Mouse (Mus musculus): ENCODE measurements around the gene Tnpo1.
"Not testable (repeated sequence)": the region's sequence is repeated elsewhere in the genome, so short reads cannot be mapped to it uniquely, and the experiment has no call there.

Tnpo1 gene

DNA sequence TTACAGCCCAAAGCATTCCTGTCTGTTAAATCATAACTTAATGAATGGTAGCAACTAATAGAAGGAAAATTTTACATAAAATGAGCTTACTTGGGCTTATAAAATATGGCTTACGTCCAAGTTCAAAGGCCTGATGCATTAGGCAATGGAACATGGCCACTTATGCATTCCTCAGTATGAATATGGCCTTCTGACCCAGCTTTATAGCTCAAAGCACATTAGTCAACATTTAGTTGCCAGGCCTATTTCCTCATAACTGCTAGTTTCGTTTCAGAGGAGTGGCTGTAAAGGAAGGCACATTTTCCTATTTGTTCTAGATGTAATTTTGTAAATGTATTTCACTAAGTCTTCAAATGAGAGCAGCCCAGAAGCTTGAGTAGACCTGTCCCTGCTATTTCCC is 107.1 kb downstream of the Tnpo1 start:
- no peak for DNase-seq (ENCODE audit: low read depth, low spot score)

DNA sequence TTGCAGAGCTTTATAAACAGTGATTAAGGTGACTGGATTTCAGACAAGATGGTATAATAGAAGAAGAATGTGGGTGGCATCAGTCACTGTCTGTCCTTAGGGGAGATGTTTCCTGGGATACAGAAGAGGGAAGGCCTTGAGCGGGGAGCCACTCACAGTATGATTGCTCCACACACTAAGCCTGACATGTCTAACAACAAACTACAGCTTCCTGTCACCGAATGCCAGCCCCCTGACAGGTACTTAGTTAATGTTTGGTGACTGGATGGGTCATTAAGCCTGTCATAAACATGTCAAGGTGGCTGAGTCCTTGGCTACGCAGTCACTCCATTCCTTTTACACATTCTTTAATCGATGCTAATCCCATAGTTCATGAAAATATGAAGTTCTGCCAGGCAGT is 108.0 kb downstream of the Tnpo1 start:
- no peak for DNase-seq (ENCODE audit: low read depth, low spot score)

DNA sequence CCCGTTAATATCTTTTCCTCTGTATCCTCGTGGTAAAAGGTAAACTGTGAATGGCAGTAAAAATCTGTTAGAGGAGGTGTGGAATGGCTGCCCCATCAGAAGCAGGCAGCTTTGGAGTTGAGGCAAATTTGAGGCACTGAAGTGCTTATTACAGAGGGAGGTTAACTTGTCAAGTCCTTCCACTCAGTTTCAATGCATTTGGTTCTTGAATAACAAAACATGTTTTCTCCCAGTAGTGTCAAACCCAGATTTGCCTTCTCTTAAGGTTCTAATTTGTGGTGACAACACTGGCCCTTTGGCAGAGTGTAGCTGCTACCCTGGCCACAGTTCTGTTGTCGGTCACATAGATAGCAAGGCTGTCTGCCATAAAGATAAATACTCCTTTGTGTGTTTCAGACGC is 108.4 kb downstream of the Tnpo1 start:
- no peak for DNase-seq (ENCODE audit: low read depth, low spot score)

DNA sequence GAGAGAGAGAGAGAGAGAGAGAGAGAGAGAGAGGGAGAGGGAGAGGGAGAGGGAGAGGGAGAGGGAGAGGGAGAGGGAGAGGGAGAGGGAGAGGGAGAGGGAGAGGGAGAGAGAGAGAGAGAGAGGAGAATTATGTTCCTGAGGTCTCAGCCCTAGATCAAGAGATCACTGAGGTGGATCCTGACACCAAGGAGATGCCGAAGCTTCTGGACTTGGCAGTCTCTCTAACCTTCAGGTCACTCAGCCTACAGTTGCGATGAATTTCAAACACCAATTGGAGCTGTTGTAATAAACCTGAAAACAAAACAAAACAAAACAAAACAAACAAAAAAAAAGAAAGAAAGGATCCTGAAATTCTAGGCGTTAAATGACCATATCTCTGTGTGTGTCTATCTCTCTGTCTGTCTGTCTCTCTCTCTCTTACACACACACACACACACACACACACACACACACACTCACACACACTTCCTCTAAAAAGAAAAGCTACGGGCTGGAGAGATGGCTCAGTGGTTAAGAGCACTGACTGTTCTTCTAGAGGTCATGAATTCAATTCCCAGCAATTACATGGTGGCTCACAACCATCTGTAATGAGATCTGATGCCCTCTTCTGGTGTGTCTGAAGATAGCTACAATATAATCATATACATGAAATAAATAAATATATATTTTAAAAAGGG is 109.1 kb downstream of the Tnpo1 start:
- DNase-seq (ENCODE audit: low read depth, low spot score) = not testable (repeated sequence)

DNA sequence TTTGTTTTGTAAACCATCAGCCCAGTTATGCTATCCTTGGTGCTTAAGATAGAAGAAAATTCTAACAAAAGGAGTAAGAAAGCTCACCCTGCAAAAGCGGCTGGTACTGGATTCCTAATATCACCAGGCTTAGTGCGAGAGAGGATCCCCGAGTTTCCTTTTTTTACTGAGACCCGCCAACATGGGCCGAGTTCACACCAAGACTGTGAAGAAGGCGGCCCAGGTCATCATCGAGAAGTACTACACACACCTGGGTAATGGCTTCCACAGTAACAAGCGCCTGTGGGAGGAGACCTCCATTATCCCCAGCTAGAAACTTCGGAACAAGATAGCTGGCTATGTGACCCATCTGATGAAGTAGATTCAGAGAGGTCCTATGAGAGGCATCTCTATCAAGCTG is 109.6 kb downstream of the Tnpo1 start:
- DNase-seq (ENCODE audit: low read depth, low spot score) = no peak

DNA sequence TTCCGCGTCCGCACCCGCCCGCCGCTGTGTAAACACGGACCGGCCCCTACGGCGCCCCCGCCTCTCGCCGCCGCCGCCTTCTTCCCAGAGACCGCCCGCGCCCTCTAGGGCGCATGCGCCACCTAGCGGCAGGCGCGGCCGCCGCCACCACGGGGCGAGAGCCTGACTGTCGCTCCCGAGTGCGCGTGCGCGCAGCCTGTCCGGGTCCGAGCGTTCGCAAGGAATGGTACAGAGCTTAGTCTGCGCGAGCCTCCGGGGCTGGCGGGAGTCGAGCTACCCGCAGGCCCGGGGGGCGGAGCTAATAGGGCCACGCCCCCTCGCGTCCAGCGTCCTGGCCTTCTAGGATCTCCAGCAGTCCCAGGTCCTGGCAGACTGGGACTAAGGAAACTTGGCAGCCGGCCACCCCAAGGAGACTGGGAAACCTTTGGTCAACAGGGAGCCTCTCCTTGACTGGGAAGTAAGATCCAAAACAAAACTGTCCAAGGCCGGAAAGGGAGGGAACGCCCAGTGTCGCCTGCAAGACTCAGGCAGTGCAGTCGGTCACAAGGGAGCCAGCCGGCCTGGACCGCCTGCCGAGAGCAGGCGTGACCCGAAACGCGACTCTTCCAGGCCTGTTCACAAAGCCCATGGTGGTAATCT is 110.9 kb downstream of the Tnpo1 start, which contains the start of gene Fcho2:
Fcho2 (minus strand) TSS at position 303 of the 639 bp plus-strand sequence.
- peak; percentile 97 for DNase-seq (ENCODE audit: low read depth, low spot score)

DNA sequence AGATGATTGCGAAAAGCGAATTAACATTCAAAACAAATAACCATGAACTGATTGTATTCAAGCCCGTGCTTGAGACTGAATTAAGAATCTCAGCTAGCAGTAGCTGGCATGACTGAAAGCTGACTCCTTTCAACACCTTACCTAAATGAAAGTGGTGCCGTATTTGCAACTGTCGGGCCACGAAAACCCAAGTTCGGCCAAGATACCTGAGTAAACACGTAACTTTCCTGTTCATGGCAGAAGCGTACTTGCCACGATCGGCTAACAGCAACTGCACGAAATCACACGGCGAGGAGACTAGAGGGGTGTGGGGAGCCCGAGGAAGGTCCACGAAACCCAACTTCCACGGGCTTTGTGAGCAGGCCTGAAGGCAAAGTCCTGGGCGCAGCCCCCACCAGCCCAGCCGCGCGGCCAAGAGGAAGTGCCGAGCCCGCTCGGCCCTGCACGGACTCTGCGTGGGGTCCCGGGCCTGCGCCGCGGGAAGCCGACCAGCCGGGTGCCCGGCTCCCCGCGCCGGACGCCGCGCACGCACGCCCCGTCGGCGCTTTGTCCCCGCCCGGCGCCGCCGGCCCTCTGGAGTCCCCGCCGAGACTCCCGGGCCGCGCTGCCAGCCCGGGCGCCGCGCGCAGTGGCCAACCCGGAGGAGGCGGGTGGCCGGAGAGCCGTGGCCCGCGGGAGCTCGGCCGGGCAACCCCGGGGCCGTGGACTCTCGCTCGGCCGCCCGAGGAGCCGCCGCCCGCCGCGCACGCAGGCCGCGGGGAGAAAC is 111.7 kb downstream of the Tnpo1 start:
- peak; percentile 50 for DNase-seq (ENCODE audit: low read depth, low spot score)

DNA sequence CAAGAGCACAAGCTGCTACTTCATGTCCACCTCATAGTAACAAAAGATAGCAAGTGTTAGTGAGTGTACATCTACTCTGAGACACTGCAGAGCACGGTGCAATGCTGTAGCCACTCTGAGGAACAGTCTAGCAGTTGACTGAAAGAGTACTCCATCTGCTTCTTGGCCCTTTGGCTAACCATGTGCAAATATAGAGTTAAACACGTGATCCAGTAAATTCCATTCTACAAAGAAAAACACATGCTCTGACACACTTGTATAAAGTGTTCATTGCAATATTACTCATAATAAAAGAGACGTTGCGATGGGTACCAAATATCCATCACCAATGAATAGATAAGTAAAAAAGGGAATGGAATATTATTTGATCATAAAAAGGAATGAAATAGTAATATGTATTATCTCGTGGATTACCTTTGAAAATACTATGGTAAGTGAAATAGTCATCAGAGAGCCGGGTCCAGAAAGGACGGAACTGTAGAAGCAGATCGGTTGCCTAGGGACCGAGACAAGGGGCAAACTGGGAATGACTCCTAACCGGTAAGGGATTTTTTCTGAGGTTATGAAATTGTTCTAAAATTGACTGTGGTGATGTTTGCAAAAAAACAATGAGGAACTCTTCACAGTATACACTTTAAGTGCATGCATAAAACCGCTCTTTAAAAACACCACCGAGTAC is 112.4 kb downstream of the Tnpo1 start:
- no peak for DNase-seq (ENCODE audit: low read depth, low spot score)

DNA sequence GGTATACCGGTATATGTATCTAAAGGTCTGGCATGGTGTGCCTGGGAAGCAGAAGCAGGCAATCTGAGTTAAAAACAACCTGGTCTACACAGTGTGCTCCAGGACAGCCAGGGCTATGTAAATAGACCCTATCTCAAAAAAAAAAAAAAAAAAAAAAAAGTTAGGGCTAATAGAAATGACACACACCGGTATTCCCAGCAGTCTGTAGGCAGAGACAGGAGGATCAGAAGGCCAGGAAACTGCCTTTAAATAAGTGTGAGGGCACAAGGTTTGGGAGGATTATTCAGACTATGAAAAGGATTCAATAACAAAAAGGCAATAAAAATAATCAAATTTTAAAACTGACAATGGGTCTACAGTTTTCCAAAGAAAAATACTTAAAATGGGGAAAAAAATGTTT is 113.0 kb downstream of the Tnpo1 start:
- DNase-seq (ENCODE audit: low read depth, low spot score) = no peak

DNA sequence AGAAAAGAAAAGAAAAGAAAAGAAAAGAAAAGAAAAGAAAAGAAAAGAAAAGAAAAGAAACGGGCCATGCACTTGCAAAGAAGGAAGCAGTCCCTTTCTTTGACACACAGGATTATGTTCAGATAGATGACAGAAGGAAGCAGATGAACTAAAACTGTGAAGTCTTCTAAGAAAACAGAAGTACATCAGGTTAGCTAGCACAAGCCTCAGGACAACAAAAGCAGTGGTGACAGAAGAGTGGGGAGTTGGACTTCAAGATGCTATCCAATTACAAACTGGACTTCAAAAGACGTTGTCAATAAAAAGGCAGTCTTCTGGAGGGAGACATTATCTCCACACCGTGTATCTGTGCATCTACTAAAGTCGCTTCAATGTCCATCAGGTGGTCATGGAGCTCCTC is 113.9 kb downstream of the Tnpo1 start:
- no peak for DNase-seq (ENCODE audit: low read depth, low spot score)

DNA sequence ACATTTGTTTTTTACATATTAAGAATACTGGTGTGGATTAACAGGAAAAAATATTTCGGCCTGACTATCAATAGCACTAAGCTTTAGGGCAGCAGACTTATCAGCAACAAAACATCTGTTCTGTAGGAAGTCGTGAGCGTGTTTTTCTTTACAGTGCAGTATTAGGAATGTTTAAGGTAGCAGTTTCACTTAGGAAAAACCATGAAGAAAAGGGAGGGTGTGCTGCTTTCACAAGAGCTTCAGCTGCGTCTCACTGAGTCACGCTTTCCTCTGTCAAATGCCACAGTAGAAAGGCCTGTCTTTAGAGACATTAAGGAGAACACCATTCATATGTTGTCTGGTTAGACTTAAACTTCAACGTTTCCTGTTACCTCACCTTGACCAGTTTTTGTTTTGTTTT is 116.0 kb downstream of the Tnpo1 start:
- DNase-seq (ENCODE audit: low read depth, low spot score) = no peak

DNA sequence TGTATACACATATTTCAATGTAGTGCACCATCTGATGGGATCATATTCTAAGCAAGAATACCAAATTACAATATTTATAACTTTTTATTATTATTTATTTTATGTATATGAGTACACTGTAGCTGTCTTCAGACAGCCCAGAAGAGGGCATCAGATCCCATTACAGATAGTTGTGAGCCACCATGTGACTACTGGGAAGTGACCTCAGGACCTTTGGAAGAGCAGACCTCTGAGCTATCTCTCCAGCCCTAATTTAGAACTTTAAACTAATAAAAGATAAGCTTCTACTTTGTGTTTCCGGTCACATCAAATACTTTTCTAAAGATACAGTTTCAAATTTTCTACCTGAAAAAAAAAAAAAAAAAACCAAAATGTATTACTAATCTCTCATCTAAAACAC is 117.1 kb downstream of the Tnpo1 start:
- no peak for DNase-seq (ENCODE audit: low read depth, low spot score)

DNA sequence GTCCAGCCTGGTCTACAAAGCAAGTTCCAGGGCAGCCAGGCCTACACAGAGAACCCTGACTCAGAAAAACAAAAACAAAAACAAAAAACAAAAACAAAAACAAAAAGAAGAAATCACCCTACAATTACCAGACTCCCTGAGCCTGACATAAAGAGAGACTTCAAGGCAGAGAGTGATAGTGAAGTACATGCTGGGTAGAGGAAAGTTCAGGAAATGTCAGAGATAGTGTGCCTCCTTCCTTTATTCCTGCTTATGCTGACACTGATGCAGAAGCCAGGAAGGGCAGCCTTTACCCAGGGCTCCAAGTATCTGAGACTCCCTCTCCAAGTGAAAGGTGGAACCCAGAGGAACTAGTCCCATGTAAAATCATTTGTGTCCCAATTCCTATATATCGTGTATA is 121.7 kb downstream of the Tnpo1 start:
- no peak for DNase-seq (ENCODE audit: low read depth, low spot score)

DNA sequence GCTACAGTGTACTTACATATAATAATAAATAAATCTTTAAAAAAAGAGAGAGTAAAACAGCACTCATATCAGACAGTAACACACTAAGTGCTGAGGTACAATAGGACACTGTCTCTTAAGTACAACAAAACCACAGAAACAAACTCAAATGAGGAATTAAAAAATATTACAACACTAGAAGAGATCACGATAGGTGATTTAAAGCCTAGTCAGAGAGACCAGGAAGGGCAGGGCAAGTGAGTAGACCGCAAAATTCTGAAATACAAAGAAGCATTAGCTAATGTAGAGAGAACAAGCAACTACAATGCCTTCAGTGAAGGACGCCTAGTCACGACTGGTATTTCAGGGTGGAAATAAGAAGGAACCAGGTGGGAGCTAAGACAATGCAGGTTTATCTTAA is 122.5 kb downstream of the Tnpo1 start:
- no peak for DNase-seq (ENCODE audit: low read depth, low spot score)

DNA sequence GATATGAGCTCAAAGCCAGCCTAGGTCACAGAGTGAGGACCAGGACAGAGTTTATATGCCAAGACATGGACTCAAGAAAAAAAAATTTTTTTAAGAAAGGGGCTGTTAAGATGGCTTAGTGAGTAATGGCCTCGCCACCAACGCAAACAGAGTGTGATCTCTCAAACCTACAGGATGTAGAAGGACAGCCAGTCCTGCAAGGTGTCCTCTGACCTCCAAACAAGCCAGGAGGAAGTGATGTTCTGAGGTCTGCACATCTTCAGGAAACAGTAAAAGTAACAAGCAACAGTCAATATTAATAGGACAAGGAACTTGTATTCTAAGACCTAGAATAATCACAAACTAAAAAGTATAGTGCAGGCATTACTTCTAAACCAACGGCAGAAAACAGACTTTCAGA is 123.2 kb downstream of the Tnpo1 start:
- no peak for DNase-seq (ENCODE audit: low read depth, low spot score)

DNA sequence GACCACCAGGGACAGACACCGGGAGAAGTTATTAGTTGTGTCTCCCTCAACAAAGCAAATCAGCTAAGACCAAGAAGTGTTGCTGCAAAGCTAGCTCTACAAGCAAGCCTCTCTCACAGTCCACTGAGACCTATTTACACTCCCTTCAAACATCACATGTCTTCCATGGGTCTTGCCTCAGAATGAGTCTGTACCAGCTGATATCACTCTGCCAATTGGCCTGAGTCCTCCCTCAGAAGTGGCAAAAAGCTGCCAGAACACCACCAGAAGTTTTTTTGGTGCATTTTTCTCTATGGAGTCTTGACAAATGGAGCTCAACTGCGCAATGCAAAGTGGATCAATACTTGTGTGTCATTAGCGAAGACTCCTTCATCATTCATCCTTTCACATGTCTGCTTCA is 130.7 kb downstream of the Tnpo1 start:
- no peak for DNase-seq (ENCODE audit: low read depth, low spot score)

DNA sequence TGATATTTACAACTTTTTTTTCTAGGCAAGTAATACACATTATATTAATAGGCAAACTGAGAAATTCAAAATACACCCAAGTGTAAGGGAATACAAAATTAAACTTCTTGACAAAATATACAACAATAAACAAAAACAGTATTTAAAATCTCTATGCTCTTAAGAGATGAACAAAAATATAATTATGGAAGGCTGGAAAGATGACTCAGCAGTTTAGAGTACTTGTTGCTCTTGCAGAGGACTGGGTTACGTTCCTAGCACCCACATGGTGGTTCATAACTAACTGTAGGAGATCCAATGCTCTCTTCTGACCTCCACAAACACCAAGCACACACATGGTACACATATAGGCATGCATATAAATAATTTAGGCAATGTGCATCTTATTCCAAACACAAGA is 133.3 kb downstream of the Tnpo1 start:
- no peak for DNase-seq (ENCODE audit: low read depth, low spot score)

DNA sequence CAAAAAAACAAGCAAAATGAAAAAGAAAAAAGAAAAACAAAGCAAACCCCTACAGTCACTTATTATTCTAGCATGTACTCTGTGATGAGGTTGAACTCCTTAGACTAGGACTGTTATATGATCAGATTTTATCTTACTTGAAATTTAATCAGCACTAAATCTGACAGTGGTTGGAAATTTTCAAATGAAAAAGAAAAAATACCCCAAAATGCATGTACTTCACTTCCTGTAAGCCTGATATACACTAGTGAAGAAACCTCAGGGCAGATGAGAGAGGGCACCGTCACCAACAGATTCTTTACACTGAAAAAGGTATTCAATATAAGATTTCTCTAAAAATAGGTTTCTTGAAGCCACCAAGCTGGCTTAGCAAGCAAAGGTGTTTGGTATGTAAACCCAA is 134.5 kb downstream of the Tnpo1 start:
- no peak for DNase-seq (ENCODE audit: low read depth, low spot score)

All from ES-CJ7 (cell line).